Mouse (Mus musculus): ENCODE results near the gene Mtmr3.

Mtmr3 gene

GRCm38 (mm10) chr11:4594608-4595500 is at the start of gene Mtmr3:
Mtmr3 (minus strand) TSS chr11:4594863.
- DNase-seq (ENCODE audit: low read depth, low spot score): peak; percentile 94

GRCm38 (mm10) chr11:4643722-4644121 is 49.1 kb upstream of the Mtmr3 start:
- no peak for DNase-seq (ENCODE audit: low read depth, low spot score)

- no peak for DNase-seq (ENCODE audit: low read depth, low spot score)
Observed at GRCm38 (mm10) chr11:4641185-4641584, 46.5 kb upstream of the Mtmr3 start.

DNA sequence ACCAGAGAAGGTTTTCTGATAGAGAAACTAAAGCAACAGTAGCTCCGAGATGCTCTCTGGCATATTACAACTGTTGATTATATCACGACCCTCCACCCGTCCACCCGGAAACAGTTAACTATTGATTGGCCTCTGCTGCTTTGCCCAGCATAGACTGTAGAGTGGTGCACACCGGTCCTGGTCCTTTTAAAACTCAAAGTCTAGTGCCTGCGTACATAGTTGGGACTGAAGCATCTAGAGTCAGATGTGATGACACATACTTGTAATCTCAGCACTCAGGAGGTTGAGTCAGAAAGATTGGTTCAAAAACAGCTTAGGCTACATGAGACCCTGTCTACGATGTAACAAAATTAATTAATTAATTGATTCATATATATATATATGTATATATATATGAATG is 43.6 kb upstream of the Mtmr3 start:
- DNase-seq (ENCODE audit: low read depth, low spot score): no peak

GRCm38 (mm10) chr11:4637534-4638234 is 43.0 kb upstream of the Mtmr3 start, which contains the start of gene Ascc2:
Ascc2 (plus strand) TSS chr11:4637747.
- peak; percentile 94 for DNase-seq (ENCODE audit: low read depth, low spot score)

GRCm38 (mm10) chr11:4636782-4637342 is 42.2 kb upstream of the Mtmr3 start:
- DNase-seq (ENCODE audit: low read depth, low spot score): no peak

DNA sequence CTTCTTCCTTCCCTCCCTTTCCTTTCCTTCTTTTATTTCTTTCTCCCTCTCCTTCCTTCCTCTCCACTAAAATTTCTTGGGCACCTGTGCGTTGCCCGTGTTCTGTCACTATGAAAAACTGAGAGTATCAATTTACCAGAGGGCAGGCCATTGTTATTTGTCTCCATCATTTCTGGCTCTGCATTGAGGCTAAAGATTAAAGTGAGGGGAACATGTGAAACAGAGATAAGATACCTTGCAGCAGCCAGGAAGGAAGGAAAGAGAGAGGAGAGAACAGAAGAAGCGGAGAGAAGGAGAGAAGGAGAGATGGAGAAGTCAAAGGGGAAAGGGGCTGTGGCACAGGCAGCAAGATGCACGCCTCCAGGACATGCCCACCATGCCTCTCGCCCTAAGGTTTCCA is 39.7 kb upstream of the Mtmr3 start:
- no peak for DNase-seq (ENCODE audit: low read depth, low spot score)

DNA sequence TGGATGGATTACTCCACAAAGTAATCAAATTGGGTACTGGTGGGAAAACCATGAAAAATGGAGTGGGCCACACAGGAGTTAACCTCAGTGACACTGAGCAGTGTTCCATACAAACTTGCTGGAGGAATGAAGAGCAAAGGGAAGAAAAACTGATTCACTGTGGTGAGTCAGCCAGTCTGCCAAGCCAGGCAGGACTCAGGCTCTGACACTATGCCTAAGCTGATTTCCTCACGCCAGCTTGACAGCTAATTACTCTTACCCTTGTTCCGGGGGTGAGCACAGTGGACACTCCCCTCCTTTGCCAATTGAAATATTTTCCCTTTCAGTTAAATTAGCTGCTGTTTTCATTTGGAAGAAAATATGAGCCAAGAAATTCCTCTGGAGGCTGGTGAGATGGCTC is 38.8 kb upstream of the Mtmr3 start:
- DNase-seq (ENCODE audit: low read depth, low spot score): no peak

GRCm38 (mm10) chr11:4629861-4630280 is 35.2 kb upstream of the Mtmr3 start:
- DNase-seq (ENCODE audit: low read depth, low spot score): no peak

- DNase-seq (ENCODE audit: low read depth, low spot score): no peak
Observed at GRCm38 (mm10) chr11:4627636-4628035, 33.0 kb upstream of the Mtmr3 start.

GRCm38 (mm10) chr11:4625931-4626330 is 31.3 kb upstream of the Mtmr3 start:
- no peak for DNase-seq (ENCODE audit: low read depth, low spot score)

DNA sequence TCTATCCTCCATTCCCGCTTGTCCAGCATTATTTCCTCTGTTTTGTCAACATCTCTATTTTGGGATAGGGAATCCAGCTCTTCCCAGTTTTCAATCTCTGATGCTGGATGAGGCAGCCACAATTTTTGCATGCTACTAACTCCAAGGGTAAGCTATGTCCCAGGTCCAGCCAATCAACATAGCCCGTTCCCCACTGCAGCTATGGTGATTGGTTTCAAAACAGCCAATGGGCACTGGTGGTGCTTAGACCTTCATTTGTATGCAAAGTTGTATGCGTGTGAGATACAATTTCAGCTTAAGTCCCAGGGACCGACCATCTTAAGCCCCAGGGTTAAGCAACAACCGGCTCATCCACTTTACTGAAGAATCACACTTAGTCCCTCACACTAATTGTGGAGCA is 28.3 kb upstream of the Mtmr3 start:
- no peak for DNase-seq (ENCODE audit: low read depth, low spot score)

DNA sequence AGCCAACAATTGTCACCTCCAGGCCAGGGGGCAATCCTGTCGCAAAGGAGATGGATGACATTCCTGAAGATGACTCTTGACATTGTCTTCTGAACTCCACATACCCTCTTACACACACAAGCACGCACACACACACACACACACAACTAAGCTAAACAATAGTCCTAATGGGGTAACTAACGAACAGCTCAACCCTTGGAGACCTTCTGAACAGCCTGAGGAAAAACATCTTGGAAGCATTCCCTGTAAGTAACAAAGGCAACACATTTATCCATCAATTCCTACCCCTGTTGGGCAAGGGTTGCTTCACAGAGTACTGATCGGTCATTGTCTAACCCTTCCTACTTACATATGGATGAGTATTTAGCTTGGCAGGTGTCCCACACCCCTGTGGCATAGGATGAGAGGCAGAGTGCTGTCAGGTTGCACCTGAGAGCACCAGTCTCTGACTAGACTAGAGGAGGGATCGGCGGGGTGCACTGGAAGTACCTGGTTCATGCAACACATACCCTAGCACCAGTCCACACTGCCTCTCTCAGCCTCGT is 27.9 kb upstream of the Mtmr3 start:
- no peak for DNase-seq (ENCODE audit: low read depth, low spot score)

DNA sequence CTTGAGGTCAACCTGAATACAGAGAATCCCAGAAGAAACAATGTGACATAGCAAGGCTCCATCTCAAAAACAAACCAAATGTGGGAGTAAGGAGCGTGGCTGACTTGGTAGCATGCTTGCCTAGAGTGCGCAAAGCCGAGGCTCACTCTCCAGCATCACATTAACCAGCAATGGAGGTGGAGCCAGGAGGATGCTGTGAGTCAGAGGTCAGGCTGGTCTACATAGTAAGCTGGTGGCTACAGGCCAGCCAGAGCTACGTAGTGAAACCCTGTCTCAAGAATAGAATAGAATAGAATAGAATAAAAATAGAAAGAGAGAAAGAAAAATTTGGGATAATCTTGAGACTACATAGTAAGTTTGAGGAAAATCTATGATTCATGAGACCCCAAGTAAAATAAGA is 27.2 kb upstream of the Mtmr3 start:
- DNase-seq (ENCODE audit: low read depth, low spot score): no peak

GRCm38 (mm10) chr11:4620501-4621108 is 25.9 kb upstream of the Mtmr3 start:
- DNase-seq (ENCODE audit: low read depth, low spot score): no peak

DNA sequence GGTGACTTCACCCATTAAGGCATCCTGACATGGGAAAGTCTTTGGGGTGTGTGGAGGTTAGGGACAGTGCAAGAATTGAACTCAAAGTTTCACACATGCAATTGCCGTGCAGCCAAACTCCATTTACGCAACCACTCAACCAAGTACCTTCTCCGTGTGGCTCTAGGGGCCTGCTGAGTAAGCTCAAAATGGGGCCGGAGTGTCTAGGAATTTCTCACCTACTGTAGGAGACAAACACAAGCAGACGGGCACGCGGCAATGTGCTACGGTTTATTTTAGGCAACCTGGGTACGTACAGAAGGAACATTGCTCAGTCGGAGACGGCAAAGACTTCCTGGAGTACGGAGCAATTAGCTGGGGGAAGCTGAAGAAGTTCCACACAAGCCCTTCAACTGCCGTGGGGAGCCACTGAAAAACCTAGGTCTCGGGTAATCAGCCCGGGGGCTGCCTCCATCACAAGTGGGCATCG is 25.4 kb upstream of the Mtmr3 start, which contains the start of gene Gm11032:
Gene Gm11032 (plus strand): TSS at position 51 of the 469 bp plus-strand sequence.
- no peak for DNase-seq (ENCODE audit: low read depth, low spot score)

- no peak for DNase-seq (ENCODE audit: low read depth, low spot score)
Observed at GRCm38 (mm10) chr11:4611904-4612303, 17.2 kb upstream of the Mtmr3 start.

- no peak for DNase-seq (ENCODE audit: low read depth, low spot score)
Observed at GRCm38 (mm10) chr11:4606541-4606940, 11.9 kb upstream of the Mtmr3 start.

DNA sequence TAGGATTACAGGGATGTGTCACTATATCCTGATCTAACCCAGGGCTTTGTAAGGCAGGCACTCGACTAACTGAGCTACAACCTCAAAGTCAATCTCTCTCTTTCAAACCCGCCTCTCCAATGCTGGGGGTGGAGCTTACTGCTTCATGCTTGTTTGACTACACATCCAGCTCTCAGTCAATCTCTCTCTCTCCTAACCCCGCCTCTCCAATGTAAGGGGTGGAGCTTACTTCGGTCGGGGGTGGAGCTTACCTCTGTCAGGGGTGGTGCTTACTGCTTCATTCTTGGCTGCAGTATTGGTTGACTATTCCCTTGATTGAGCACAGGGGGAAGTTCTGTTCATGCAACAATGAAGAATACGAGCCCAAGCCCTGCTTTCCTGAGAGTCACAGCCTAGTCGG is 10.8 kb upstream of the Mtmr3 start:
- DNase-seq (ENCODE audit: low read depth, low spot score): no peak

DNA sequence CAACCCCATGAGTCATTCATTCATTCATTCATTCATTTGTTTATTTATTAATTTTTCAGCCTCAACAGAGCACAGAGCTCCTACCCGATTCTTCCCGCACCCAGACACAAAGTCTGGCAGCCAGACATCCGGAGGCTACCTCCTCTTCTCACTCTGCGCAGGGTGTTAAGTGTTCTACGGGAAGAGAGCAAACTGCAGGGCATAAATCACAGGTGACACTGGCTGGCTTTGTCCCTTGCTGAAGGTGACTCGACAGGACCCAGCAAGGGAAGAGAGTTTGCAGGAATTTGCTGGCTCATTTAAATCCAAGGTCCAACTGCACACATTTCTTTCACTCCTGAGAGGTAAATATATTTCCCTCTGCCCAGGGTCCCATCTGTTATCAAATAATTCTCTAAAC is 9.8 kb upstream of the Mtmr3 start:
- peak; percentile 48 for DNase-seq (ENCODE audit: low read depth, low spot score)

- DNase-seq (ENCODE audit: low read depth, low spot score): no peak
Observed at GRCm38 (mm10) chr11:4602691-4603441, 8.2 kb upstream of the Mtmr3 start.
